Mouse (Mus musculus) spleen, adult 12 weeks (tissue): ENCODE data around the gene Slfnl1.

Experiments
- DNase-seq: peaks from one replicate; pipeline ENCODE4 v3.0.0; 2022; ENCODE audit warnings: low spot score

Gene Slfnl1

DNA sequence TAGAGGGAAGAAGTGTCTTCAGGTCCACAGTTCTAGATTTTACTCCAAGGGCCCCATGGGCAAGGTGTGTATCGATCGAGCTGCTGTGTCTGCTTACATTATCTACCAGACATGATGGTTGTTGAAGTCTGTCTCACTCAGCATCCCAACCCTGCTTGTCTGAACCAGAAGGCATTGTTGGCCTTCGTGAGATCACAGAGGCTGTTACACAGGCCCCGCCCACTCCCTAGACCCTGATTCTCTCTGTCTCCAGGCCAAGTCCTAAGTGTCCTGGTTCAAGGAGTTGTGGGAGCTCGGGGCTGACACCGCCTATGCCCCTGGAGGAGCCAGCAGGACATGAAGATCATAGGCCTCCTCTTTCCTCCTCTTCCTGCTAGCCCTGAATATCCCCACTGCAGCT, at the start of gene Slfnl1:
Gene Slfnl1, plus strand, starts transcription at position 246 of the 400 bp plus-strand sequence.
- DNase-seq: no peak

DNA sequence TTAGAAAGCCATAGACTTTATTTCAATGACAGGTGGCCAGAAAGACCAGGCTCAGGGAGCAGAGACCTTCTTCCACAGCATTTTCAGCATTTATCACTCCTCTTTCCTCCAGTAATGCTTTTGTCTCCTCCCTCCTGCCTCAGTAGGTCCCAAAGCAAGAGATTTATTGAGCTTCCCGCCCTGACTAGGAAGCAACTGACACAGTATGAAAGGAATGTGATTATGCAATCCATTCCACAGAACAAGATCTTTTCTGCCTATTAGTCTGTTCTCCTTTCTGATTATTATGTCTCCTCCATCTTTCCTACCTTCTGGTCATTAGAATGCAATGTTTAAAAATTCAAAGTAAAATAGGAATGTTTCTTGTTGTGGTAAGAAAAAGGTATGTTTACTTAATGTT, 44.3 kb upstream of the Slfnl1 start:
- DNase-seq: no peak

DNA sequence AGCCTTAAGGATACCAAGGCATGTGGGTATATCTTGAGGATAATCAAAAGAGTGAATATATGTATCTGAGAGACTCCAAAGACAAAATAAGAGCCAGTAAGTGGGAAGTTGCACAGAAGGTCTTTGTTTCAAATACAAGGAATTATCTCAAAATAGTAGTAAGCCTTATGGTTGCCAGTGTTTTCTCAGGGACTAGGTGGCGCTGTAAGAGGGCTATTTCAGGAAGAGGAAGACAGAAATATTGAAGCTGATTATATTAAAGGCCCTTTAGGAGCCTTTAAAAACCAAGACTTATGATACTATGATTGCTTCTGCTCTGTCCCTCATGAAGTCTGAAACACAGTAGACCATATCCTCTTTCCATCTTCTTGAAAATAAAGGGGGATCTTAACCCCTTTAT, 25.1 kb upstream of the Slfnl1 start:
- no peak for DNase-seq

DNA sequence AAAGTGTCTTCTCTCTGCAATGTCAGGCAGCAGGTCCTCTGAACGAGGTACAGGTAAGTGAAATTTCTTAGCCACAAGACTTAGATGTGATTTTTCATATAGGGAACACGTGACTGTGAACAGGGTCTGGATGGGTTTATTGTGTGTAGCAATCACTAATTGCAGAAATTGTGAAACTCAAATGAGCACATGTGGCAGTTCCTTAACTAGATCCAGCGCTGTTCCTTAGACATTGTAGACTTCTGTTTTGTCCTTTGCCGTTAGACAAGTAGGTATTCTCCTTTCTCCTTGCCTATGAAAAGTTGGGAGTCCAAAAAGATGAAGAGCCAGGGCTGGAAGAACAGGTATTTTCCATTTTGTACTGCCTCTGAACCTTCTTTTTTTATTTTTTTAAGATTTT, 20.8 kb upstream of the Slfnl1 start:
- no peak for DNase-seq

DNA sequence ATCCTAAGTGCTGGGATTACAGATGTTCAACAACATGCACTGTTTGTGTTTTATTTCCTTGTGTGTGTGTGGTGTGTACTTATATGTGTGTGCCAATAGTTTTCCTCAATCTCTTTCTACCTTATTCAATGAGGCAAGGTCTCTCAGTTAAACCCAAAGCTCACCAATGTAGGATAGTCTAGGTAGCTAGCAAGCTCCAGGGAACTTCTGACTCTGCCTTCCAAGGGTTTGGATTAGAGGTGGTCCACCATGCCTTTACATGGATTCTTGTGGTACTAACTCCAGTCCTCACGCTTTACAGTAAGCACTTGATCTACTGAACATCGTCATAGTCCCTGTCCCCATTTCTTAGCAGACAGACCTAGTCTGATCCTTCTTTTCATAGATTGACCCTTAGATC, 17.7 kb upstream of the Slfnl1 start:
- no peak for DNase-seq

DNA sequence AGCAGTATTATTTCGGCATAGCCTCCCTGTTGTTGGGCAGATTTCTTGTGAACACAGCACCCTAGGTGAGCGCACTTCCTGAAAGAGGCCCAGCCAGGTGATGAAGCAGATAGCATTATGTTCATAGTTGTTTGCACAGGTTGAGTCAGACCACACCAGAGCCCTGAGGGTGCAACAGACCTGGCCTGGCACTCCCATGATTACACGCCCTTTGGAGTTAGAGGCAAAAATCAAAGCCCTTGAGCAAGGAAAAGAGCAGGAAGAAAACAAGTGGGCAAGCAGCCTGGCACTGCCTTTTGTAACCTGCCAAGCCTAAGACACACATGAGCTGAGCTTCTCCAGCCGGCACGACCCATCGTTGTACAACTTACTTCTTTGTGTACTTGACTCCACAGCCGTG, 15.5 kb upstream of the Slfnl1 start:
- no peak for DNase-seq

DNA sequence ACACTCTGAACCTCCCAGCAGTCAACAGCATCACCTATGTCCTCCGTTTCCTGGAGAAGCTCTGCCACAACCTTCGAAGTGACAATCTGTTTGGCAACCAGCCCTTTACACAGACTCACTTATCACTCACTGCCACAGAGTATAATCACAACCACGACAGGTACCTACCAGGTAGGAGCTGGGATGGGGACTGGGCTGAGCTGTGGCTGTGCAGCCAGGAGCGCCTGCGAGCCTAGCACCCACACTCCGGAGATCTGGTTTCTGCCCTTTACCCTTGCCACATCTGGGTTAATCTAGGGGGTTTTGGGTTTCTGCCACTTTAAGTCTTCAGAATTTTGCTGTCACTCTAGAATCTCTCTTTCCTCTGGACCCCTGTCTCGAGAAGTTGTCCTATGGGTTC, 15.1 kb upstream of the Slfnl1 start:
- no peak for DNase-seq

DNA sequence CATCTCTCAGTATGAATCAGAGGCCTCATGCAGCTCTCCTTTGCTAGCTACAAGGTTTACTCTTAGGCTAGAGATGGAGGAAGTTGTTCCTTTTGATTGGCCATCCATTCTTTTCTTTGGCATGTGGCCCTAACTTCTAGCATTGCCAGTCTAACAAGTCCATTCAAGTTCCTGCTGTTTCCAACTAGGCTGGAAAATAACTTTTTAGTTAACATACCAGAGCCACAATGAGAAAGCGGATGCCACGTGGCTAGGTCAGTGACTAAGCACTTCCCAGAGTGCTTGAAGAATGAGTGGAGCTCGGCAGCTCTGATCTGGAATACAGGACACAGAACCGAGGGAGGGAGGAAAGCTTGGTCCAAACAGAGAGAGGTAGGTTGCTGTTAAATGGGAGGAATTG, 14.7 kb upstream of the Slfnl1 start:
- DNase-seq: no peak

DNA sequence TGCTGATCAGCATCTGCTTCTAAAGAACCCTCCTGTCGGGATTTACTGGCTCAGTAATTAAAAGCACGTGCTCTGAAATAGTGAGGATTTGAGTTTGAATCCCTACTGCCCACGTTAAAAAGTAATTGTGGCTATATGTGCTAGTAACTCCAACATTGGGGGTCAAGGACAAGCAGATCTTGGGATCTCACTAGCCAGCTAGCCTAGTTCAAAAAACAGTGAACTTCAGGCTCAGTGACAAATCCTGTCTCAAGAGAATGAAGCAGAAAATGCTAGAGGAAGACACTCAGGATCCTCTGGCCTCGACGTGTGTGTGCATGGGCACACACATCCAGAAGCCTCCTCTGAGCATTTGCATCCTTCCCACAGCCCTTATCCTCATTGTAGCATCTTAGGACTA, 10.3 kb upstream of the Slfnl1 start:
- no peak for DNase-seq

DNA sequence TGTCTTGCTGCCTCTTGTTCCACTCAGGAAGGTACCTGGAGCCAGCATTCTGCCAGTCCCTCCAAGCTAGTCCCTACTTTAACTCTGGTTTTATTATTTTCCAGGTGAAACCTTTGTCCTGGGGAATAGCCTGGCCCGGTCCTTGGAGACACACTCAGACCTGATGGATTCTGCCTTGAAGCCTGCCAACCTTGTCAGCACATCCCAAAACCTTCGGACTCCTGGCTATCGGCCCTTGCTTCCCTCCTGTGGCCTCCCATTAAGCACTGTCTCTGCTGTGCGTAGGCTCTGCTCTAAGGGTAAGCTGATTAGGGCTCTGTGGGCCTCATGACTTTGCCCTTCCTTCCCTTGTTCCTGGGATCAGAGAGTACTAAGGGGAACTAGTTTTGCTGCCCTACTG, 9.7 kb upstream of the Slfnl1 start:
- no peak for DNase-seq

DNA sequence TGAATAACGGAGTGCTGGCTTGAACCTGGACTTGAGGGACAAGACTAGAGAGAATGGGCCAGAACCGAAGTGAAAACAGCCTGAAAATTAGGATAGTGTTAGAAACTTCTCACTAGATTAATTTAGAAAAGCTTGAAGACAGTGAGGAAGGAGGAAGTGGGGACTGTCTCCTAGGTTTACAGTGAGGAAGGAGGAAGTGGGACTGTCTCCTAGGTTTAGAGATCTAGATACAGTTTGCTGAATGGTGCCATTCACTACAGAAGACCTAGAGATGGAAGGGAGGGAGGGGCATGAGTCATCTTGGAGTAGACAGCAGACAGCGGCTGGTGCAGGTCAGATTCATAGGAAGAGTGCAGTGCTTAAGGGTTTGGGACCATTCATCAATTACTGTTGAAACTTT, 8.9 kb upstream of the Slfnl1 start:
- DNase-seq: no peak

DNA sequence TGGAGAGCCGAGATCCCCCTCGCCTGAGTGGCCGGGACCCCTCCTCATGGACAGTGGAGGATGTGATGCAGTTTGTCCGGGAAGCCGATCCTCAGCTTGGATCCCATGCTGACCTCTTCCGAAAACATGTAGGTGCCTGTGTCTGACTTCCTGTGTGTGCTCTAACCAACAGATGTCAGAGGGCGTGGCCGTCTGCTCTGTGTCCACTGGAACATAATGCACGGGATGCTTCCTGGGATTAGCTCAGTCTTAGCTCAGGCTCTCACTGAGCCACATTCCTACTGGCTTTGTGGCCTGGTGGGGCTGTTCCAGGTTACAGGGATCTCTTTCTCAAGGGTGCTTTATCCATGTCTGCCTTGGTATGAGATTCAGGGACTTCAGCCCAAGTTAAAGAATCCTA, 3.9 kb upstream of the Slfnl1 start:
- no peak for DNase-seq

DNA sequence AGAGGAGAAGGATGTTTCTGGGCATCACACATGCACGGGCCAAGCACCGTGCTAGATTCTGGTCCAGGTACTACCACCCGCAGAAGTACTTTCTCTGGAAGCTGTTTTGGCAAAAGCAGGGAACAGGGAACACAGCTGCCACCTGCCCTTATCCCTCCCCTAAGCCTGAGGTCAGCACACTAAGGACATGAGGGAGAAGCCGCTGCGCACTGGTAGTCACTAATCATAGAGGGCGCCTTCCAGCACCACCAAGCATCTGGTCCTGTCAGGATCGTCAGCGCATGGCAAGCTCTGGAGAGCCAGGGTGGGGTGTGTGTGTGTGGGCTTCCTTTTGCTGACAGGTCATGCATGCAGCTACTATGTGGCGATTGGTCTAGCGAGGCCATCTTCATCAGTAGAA, 6.6 kb downstream of the Slfnl1 start:
- DNase-seq: no peak

DNA sequence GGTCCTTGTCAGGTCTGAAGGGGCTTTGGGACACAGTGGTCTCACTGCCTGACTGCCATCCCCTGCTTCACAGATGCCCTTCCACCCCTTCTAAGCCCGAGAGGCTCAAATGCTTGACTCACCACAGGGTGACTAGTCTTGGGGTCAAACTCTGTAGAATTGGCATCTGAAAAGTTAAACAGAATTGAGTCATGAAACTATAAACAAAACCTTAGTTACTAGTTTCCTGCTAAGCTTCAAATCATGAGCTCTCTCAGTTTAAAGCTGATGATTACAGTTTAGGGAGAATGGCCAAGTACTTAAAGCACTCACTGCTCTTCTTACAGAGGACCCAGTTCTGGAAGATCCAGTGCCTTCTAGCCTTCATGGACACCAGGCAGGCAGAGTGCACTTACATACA, 12.9 kb downstream of the Slfnl1 start:
- no peak for DNase-seq

DNA sequence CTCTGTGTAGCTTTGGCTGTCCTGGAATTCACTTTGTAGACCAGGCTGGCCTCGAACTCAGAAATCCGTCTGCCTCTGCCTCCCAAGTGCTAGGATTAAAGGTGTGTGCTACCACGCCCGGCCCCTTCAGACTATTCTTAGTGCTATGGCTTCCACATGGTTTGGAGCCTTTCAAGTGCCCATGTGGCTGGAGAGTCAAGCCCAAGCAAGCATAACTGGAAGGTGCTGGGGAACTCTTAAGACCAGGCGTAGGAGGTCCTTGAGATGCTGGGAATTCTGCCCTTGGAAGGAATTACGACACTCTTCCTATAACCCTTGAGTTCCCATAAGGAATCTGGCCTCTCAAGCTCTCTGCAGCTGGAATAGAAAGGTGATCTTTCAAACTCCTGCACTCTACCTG, 24.6 kb downstream of the Slfnl1 start:
- no peak for DNase-seq

DNA sequence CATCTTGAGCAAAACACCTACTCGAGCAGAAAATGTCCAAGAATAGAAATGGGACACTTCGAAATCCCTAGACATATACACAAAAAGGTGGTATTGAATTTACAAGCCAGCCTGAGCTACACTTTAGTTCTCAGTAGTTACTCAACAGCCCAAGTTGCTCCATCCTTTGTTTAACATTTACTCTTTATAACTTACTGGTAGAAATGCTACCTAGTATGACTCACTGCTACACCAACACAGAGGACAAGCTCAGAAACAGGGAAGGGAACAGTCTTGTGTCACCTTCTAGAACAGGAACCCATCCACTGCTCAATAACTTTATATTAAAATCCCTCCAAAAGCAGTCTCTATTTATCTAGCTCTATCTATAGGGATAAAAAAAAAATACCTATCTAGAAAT, 33.7 kb downstream of the Slfnl1 start:
- DNase-seq: no peak

DNA sequence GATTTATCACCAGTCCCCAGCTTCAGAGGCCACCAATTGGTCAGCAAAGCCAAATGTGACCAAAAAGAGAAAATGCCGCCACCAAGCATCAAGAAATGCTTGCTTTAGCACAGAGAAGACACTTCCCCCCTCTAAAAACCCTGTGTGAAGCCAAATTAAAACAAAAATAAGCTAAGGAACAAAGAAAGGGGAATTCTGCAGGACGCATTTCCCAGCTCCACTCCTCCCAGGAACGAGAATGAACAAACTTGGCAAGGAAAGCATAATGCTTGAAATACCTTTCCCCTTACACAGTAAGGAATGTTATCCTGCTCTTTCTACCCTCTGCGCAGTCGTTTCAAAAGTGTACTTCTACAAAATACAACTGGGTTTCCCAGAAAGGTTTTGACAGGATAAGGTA, 36.0 kb downstream of the Slfnl1 start:
- no peak for DNase-seq

DNA sequence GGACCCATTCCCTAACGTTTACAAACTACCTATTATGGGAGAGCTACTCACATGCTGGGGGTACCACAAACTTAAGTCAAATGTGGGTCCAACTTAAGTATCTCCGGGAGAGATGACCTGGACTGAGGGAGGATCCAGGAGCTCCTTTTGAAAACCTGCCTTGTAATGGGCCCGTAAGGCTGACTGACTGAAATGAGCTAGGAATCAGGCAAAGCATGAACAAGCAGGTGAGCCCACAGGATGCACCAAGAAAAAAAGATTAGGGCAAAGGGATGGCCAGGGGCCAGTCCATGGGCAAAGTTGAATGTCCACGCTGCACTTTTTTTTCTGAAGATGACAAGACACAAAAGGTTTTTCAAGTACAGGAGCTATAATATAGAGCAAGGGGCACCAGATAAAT, 37.0 kb downstream of the Slfnl1 start:
- DNase-seq: peak; percentile 20

DNA sequence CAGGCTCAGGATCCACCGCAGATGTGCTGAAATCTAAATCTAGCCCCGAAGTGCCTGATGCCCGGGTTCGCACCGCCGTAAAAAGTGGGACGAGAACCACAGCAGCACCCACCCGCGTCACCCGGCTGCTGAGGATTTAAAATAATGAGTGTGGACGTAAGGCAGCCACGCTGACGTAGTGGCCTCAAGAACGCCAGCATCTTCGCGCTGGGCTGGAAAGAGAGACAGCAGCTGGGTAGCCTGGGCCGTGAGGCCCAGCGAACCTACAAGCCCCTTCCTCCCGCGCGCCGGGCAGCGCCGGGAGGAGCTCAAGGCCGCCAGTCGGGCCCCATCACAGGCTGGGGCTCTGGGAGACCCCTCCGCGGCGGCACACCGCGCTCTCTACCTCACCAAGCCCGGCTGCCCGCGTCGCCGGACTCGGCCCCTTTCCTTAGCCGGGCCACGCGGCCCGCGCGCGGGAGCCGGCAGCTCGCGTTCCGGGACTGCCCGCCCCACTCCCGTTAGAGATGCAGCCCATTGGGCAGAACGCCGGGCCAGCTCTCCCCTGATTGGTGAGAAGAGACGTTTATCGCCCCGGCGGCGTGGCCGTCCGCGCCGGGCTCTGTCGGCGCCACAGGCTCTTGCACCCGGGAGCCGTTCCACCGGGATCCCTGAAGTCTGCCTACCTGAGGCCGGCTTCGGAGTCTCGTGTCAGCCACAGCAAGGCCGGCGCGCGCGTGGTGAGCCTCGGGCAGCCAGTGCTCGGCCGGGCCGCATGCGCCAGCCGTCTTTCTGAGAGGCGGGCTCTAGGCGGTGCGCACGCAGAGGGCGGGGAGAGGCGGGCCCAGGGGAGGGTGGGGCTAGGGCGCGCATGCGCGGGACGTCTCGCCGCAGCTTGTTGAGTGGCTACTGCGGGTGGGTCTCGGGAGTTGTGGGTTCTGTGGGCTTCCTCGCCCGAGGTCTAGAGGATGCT, 37.7 kb downstream of the Slfnl1 start, which contains the start of gene Ctps:
Gene Ctps, minus strand, starts transcription at position 791 of the 952 bp plus-strand sequence.
- DNase-seq: peak; percentile 92

DNA sequence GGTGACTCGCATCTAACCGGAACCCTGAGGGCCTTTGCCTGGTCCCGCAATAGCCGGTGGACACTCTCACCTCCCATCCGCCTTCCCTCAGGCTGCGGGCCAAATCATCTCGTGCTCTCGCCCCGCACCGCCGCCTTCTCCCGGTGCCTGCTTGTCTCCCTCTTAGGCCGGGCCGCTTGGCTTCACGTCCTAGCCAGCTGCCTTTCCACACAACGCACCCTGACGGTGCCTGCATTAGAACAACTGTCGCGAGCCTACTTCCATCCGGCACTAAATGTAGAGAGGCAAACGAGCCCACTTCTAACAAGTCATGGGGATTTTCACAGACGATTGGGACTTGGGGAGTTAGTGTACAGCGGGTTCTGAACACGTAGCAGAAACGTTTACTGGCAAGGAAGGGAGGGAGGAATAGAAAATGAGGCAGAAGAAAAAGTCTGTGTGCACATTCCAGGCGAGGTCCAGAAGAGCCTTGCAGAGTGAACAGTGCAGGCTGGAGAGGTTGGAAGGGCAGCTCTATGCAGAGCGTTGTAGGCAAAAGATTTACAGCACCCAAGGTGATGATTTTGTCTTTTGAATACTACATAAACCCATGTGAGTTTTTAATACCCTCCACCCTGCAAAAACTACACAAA, 38.5 kb downstream of the Slfnl1 start:
- no peak for DNase-seq

DNA sequence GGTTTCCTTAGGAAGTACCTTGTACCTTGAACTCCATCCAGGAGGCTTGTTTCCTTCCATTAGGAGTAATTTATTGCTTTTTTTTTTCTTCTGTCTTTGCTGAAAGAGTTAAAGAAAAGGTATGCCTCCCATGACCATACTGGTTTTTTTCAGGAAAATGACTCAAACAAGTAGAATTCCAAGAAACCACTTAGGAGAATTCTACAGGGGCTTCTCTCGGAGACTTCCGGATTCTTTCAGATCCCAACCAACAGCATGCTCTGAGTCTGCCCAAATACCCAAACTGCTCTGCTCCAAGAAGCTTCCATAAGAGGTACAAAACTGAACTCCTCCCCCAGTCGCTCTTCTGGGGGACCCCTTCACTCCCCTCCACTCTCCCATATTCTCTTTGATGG, 39.0 kb downstream of the Slfnl1 start:
- no peak for DNase-seq

DNA sequence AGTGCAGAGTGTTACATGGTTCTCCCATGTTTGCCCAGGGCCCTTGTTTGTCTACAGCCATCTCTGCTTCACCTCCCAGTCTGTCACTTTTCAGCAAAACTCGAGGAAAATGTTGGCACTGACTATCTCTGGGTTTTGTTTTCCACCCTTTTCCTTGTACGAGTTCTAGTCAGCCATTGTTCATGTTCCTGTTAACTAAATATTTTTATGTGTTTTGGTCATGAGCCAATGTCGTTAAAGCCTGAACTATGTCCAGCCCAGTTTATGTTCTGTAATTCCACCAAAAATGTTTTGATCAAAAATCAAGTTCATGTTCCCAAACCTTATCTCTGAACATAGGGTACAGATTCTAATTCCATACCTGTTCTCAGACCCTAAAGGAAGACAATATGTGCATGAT, 39.7 kb downstream of the Slfnl1 start:
- no peak for DNase-seq

DNA sequence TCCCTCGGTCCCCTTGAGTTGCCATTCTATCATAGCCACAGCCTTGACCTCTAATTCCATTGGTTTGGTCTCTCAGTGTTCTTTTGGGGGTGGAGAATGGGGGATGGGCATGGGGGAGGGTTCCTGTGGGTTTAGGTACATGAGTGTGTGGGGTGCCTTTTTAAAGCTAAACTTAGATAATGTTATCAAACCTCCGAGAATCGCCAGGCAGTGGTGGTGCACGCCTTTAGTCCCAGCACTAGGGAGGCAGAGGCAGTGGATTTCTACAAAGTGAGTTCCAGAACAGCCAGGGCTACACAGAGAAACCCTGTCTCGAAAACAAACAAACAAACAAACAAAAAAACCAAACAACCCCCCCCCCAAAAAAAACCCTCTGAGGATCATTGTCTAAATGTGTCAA, 48.9 kb downstream of the Slfnl1 start:
- no peak for DNase-seq

DNA sequence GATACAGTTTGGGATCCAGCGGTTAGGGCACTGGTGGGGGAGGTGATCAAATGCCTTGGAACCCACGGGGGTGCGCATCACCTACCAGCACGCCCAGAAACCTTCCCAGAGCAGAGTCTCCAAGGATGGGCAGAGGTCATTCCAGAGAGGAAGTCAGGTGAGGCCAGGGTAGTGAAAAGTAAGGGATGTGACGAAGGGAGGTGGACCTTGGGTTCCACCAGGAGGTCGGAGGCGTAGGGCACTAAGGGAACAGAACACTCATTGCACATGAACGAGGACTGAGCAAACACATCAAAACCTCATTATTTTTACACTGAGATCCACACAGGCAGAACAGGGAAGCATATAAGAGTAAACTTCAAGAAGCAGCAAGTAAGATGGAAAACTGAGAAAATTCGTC, 49.7 kb downstream of the Slfnl1 start:
- no peak for DNase-seq
